Mouse (Mus musculus) intestine, postnatal 0 days (tissue): ENCODE measurements around the gene Naa80. TPM values are rescaled to one million over a fixed set of nuclear protein-coding genes. Genes with fewer than 3 reads are reported as not detected.

Experiments
- ATAC-seq: fragments of 200-750 bp; cut with Nextera tagmentation; 2 replicates; pipeline ENCODE4 v1.8.0; 2017; ENCODE audit warnings: mild to moderate bottlenecking, moderate TSS enrichment, moderate library complexity
- H3K27ac ChIP-seq: fragments of 300-500 bp; sonication (generic); 2 replicates; pipeline ENCODE4 v1.5.1; 2014; ENCODE audit warnings: mild to moderate bottlenecking, low read depth, low read length, moderate library complexity
- H3K27me3 ChIP-seq: fragments of 300-500 bp; sonication (generic); replicated peaks from 2 replicates; pipeline ENCODE4 v1.6.1; 2014; ENCODE audit warnings: low read length, mixed read lengths; ENCODE audit not compliant: control insufficient read depth, insufficient read depth
- H3K36me3 ChIP-seq: fragments of 300-500 bp; sonication (generic); 2 replicates; pipeline ENCODE4 v1.6.1; 2014; ENCODE audit warnings: mild to moderate bottlenecking, moderate library complexity; ENCODE audit not compliant: control insufficient read depth, insufficient read depth
- H3K4me1 ChIP-seq: fragments of 300-500 bp; sonication (generic); replicated peaks from 2 replicates; pipeline ENCODE4 v1.6.1; 2014; ENCODE audit warnings: antibody characterized with exemption, low read length, mixed read lengths; ENCODE audit not compliant: control insufficient read depth, insufficient read depth
- H3K4me2 ChIP-seq: fragments of 300-500 bp; sonication (generic); replicated peaks from 2 replicates; pipeline ENCODE4 v1.6.1; 2014; ENCODE audit warnings: low read depth, mild to moderate bottlenecking, moderate library complexity
- H3K4me3 ChIP-seq: fragments of 300-500 bp; sonication (generic); 2 replicates; pipeline ENCODE4 v1.5.1; 2014; ENCODE audit warnings: low read depth, low read length
- H3K9ac ChIP-seq: fragments of 300-500 bp; sonication (generic); 2 replicates; pipeline ENCODE4 v1.6.1; 2014; ENCODE audit warnings: mild to moderate bottlenecking, low read depth, low read length
- H3K9me3 ChIP-seq: fragments of 300-500 bp; sonication (generic); 2 replicates; pipeline ENCODE4 v1.6.1; 2016; ENCODE audit warnings: mixed run types; ENCODE audit not compliant: control insufficient read depth
- CTCF ChIP-seq: sonication (generic); IDR thresholded peaks from 2 replicates; pipeline ENCODE4 v1.5.1; 2016; ENCODE audit warnings: low read depth, mild to moderate bottlenecking, control low read depth, antibody characterized with exemption, moderate library complexity
- WGBS: fragments of 180-500 bp; shearing (Covaris S2); extraction: QIAGEN DNeasy Blood & Tissue Kit; methylation state at CpG from one replicate; pipeline ENCODE4 v1.1.7; 2014; 5-methylcytosine and 5-hydroxymethylcytosine counted together
- polyA plus RNA-seq: library from polyadenylated mRNA; unstranded; fragments of >200 nt; fragmentation: Nextera tagmentation; extraction: Ambion mirVana; gene quantifications from 2 replicates; pipeline ENCODE4 v1.2.1, GENCODE M21; 2015

Naa80 gene
- 20.4 and 21.4 TPM in 2 replicates for polyA plus RNA-seq

- 0 out of 2 replicates have a peak, but pooled peaks cover 5% of the 10 kb centered on the region for H3K4me1 ChIP-seq
- no peak within 1 kb of the TSS for H3K9ac ChIP-seq
- H3K36me3 ChIP-seq, result peaks cover 13% of the 10 kb centered on the region
- H3K9me3 ChIP-seq, result no peaks in the 10 kb centered on the region
- 72% methylated on average over 3 of the region's 3 CpGs for WGBS
- H3K27ac ChIP-seq, result no peak within 1 kb of the TSS; the same call in 1 of the 2 replicates
- no peak within 1 kb of the TSS for H3K4me3 ChIP-seq
- no peak for ATAC-seq
- TF ChIP-seq CTCF, result no peak
- no peaks in the 10 kb centered on the region for H3K27me3 ChIP-seq
- H3K4me2 ChIP-seq, result peak within 1 kb of the TSS; percentile 91; the same call in 1 of the 2 replicates
Measured at GRCm38 (mm10) chr9:107578587-107578986, at the start of gene Naa80. Gene Naa80, plus strand, starts transcription at chr9:107578887.

GRCm38 (mm10) chr9:107533791-107534407 lies 44.8 kb upstream of the Naa80 start, which contains the start of gene Tmem115:
Gene Tmem115, plus strand, starts transcription at chr9:107533945.
- H3K9ac ChIP-seq, result peak within 1 kb of the TSS; percentile 93
- H3K36me3 ChIP-seq, result peaks cover 14% of the 10 kb centered on the region
- no peaks in the 10 kb centered on the region for H3K9me3 ChIP-seq
- H3K27ac ChIP-seq, result peak within 1 kb of the TSS; percentile 77
- TF ChIP-seq CTCF, result peak; percentile 51
- peak within 1 kb of the TSS; percentile 93 for H3K4me2 ChIP-seq
- no peaks in the 10 kb centered on the region for H3K27me3 ChIP-seq
- H3K4me1 ChIP-seq, result peaks cover 13% of the 10 kb centered on the region
- ATAC-seq, result peak; percentile 97
- under 1% methylated on average over 48 of the region's 48 CpGs for WGBS
- H3K4me3 ChIP-seq, result peak within 1 kb of the TSS; percentile 86

- ATAC-seq, result peak; percentile 11; the same call in 1 of the 2 replicates
- no peak for TF ChIP-seq CTCF
Measured at GRCm38 (mm10) chr9:107534408-107535202, 44.1 kb upstream of the Naa80 start.

GRCm38 (mm10) chr9:107538231-107538630 lies 40.5 kb upstream of the Naa80 start:
- WGBS, result 92% methylated on average over 7 of the region's 7 CpGs
- Histone ChIP-seq H3K4me1 (peaks cover 13% of the 10 kb centered on the region), H3K36me3 (peaks cover 26% of the 10 kb centered on the region)

More at GRCm38 (mm10) chr9:107534408-107535202, 44.1 kb upstream of the Naa80 start:
- Histone ChIP-seq H3K36me3 (peaks cover 20% of the 10 kb centered on the region), H3K9ac (peak overlapping the region; percentile 93), H3K9me3 (no peaks in the 10 kb centered on the region), H3K4me2 (peak overlapping the region; percentile 93), H3K4me1 (peaks cover 13% of the 10 kb centered on the region), H3K4me3 (peak overlapping the region; percentile 86), H3K27me3 (no peaks in the 10 kb centered on the region), H3K27ac (peak overlapping the region; percentile 77)
- WGBS, result under 1% methylated on average over 40 of the region's 40 CpGs

GRCm38 (mm10) chr9:107538711-107539110 lies 40.0 kb upstream of the Naa80 start:
- WGBS, result 94% methylated on average over 3 of the region's 3 CpGs
- TF ChIP-seq CTCF, result no peak

More at GRCm38 (mm10) chr9:107538231-107538630, 40.5 kb upstream of the Naa80 start:
- ATAC-seq, result no peak
- Histone ChIP-seq H3K4me3 (no peak overlapping the region), H3K27ac (no peak overlapping the region), H3K9ac (no peak overlapping the region), H3K27me3 (no peaks in the 10 kb centered on the region), H3K4me2 (no peak overlapping the region), H3K9me3 (no peaks in the 10 kb centered on the region)
- no peak for TF ChIP-seq CTCF

GRCm38 (mm10) chr9:107539940-107540339 lies 38.7 kb upstream of the Naa80 start:
- Histone ChIP-seq H3K4me2 (no peak overlapping the region), H3K4me3 (no peak overlapping the region), H3K27me3 (no peaks in the 10 kb centered on the region), H3K9me3 (no peaks in the 10 kb centered on the region), H3K4me1 (peaks cover 13% of the 10 kb centered on the region), H3K9ac (no peak overlapping the region), H3K27ac (no peak overlapping the region), H3K36me3 (peaks cover 38% of the 10 kb centered on the region)
- no peak for TF ChIP-seq CTCF
- 96% methylated on average over 8 of the region's 8 CpGs for WGBS
- ATAC-seq, result no peak

More at GRCm38 (mm10) chr9:107538711-107539110, 40.0 kb upstream of the Naa80 start:
- H3K4me3 ChIP-seq, result no peak overlapping the region
- H3K36me3 ChIP-seq, result peaks cover 26% of the 10 kb centered on the region
- no peaks in the 10 kb centered on the region for H3K27me3 ChIP-seq
- H3K9ac ChIP-seq, result no peak overlapping the region
- no peak overlapping the region for H3K27ac ChIP-seq
- H3K4me2 ChIP-seq, result no peak overlapping the region
- peaks cover 13% of the 10 kb centered on the region for H3K4me1 ChIP-seq
- no peaks in the 10 kb centered on the region for H3K9me3 ChIP-seq
- no peak for ATAC-seq
